Mouse (Mus musculus) right cerebral cortex, postnatal 4 days (tissue): ENCODE data around the gene Hist1h2bg.
A peak's percentile ranks its signal among the peaks of the same experiment; 100 is the strongest.
"Not testable (repeated sequence)": the region's sequence is repeated elsewhere in the genome, so short reads cannot be mapped to it uniquely, and the experiment has no call there.

ENCODE experiments used
- DNase-seq: peaks from one replicate; pipeline ENCODE4 v3.0.0-alpha.2; 2022

Gene Hist1h2bg

GRCm38 (mm10) chr13:23539821-23540220, 31.4 kb upstream of the Hist1h2bg start:
- DNase-seq = not testable (repeated sequence)

GRCm38 (mm10) chr13:23541497-23541896, 29.7 kb upstream of the Hist1h2bg start:
- no peak for DNase-seq

DNA sequence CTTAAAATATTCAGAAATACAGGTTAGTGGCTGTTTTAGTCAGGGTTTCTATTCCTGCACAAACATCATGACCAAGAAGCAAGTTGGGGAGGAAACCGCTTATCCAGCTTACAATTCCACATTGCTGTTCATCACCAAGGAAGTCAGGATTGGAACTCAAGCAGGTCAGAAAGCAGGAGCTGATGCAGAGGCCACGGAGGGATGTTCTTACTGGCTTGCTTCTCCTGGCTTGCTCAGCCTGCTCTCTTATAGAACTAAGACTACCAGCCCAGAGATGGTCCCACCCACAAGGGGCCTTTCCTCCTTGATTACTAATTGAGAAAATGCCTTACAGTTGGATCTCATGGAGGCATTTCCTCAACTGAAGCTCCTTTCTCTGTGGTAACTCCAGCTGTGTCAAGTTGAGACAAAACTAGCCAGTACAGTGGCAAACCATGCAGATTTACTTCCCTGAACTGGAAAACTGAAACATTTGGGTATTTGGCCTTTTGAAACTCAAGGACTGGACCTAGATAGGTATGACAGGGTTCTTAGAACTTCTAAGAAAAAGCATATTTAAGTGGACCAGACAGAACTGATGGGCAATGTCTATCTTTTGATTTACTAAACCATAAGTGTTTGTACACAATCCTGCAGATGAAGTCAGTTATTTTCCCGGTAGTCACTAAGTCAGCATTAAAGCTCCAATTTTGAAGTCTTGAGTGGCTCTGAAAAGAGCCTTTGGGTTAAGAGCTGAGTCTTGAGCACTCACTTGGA, 28.8 kb upstream of the Hist1h2bg start:
- DNase-seq = not testable (repeated sequence)

GRCm38 (mm10) chr13:23542999-23543607, 28.1 kb upstream of the Hist1h2bg start, which contains the start of gene Hist1h2bh:
Gene Hist1h2bh, minus strand, starts transcription at chr13:23543392.
- peak; percentile 14 for DNase-seq

DNA sequence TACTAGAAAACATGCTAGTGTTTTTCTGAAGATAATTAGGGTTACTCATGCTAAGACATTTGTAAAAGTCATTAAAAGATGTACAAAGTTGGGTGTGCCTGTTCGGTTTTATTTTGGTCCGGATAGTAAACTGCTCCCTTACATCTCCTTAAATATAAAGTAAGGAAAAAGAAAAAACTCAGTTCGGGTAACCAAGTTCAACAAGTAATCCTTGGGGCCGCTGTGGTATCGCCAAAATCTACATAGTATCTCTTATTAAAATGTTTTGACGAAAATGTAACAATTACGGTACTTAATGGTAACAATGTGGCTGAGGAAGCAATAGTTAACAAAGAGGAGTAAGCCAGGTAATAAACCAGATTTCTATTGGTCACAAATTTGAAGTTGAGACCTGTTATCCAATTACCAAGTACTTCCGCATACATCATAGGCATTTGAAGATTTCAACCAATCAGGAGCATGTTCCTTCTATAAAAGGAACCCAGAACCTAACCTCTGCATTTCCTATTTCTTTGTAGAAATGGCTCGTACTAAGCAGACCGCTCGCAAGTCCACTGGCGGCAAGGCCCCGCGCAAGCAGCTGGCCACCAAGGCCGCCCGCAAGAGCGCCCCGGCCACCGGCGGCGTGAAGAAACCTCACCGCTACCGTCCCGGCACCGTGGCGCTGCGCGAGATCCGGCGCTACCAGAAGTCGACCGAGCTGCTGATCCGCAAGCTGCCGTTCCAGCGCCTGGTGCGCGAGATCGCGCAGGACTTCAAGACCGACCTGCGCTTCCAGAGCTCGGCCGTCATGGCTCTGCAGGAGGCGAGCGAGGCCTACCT, 27.0 kb upstream of the Hist1h2bg start, which contains the start of gene Hist1h3f:
TSS of gene Hist1h3f (plus strand) at position 88 of the 822 bp plus-strand sequence.
- peak; percentile 44 for DNase-seq

- not testable (repeated sequence) for DNase-seq
Observed at GRCm38 (mm10) chr13:23544787-23545120, 26.4 kb upstream of the Hist1h2bg start.

DNA sequence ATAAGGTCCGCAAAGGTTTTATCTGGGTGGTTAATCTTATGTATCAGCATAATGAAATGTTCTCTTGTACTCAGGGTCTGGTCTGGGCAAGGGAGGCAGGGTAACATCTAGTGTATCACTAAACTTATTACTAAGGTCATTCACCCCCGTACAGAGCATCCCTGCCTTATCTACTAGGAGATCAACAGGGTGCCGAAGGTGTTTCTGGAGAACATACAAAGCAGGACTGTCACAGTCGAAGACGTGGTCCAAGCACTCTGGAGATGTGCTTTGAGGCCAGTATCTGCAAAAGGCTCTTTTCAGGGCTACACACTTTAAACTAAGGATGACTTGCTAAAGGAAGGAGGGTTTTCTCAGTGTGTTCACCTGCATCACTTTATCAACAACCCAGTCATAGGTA, 24.5 kb upstream of the Hist1h2bg start:
- no peak for DNase-seq

GRCm38 (mm10) chr13:23550761-23551145, 20.4 kb upstream of the Hist1h2bg start:
- no peak for DNase-seq

GRCm38 (mm10) chr13:23551146-23551834, 19.9 kb upstream of the Hist1h2bg start, which contains the start of gene Hist1h4f:
Gene Hist1h4f, minus strand, starts transcription at chr13:23551648.
- peak; percentile 76 for DNase-seq

- no peak for DNase-seq
Observed at GRCm38 (mm10) chr13:23551931-23552914, 19.0 kb upstream of the Hist1h2bg start.

DNA sequence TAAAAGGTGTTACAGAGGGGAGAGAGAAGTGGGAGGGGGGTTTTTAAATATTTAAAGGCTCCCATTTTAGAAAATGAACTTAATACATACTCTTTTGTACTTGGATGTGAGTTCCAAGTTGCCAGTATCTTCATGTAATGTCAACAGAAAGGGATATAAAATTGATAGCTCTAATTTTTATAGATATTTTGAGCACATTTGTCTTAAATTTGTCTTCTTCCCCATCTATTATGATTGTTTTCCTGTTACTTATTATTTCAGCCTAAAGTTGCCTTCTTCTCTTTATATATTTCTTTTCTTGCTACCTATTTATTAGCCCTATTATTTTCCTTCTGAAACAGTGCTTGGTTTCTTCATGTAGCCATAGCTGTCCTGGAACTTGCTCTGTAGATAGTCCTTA, 18.2 kb upstream of the Hist1h2bg start, which contains the start of gene Hist1h1d:
TSS of gene Hist1h1d (plus strand) at position 301 of the 400 bp plus-strand sequence.
- no peak for DNase-seq

GRCm38 (mm10) chr13:23554393-23554792, 16.8 kb upstream of the Hist1h2bg start:
- no peak for DNase-seq

- DNase-seq = peak; percentile 60
Observed at GRCm38 (mm10) chr13:23554925-23555838, 16.0 kb upstream of the Hist1h2bg start.

- DNase-seq = peak; percentile 40
Observed at GRCm38 (mm10) chr13:23555839-23556416, 15.3 kb upstream of the Hist1h2bg start.

DNA sequence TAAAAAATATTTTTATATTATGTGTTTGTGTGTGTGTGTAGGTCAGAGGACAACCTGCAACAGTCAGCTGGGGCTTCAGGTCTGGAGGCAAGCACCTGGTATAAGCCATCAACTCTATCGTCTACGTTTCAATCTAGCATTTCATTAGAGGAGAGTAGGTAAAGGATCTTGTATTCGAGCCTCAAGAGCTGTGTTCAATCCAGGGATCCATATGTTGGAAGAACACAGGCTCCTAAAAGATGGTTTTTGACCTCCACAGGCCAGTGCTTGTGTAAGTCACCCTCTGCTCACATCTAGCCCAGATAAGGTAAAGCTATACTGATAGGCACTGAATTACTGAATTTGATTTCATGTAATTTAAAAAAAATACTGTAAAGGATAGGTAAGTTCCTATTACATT, 14.3 kb upstream of the Hist1h2bg start:
- DNase-seq = no peak

GRCm38 (mm10) chr13:23560699-23561098, 10.5 kb upstream of the Hist1h2bg start:
- not testable (repeated sequence) for DNase-seq

DNA sequence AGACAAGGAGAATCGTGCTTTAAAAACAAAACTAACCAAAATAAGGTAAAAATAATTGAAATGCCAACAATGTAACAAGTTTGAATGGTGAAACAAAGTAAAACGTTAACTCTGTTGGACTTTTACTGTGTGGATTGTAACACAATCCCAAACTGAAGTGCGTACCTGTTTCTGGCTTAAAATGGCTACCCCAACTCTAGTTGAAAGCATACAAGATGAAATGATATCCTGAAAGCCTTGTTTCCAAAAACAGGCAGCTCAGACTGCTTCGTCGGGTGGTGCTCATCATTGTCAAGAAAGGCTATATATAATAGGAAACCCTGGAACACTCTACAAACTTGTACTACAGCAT, 9.7 kb upstream of the Hist1h2bg start:
- DNase-seq = not testable (repeated sequence)

DNA sequence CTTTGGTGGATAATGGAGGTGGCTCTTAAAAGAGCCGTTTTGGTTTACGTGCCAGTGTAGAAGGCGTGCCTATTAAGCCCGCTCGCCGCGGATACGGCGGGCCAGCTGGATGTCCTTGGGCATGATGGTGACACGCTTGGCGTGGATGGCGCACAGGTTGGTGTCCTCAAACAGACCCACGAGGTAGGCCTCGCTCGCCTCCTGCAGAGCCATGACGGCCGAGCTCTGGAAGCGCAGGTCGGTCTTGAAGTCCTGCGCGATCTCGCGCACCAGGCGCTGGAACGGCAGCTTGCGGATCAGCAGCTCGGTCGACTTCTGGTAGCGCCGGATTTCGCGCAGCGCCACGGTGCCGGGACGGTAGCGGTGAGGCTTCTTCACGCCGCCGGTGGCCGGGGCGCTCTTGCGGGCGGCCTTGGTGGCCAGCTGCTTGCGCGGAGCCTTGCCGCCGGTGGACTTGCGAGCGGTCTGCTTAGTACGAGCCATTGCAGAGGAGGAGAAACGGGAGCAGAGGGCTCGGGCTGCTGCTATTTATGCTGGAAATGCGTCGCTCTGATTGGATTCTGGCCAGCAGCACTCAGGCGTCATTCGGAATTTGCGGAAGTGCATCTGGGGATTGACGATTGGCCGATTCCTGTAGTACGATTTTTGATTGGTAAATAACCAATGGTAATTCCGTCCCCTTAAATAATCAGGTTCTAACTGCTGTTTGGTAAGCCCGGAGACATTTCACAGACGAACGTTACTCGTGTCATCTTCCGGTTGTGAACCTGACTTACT, 9.1 kb upstream of the Hist1h2bg start, which contains the start of gene Hist1h3e:
TSS of gene Hist1h3e (minus strand) at position 487 of the 777 bp plus-strand sequence.
- peak; percentile 93 for DNase-seq
